Mouse (Mus musculus) c-Kit-negative CD71-positive TER-119-positive erythroid progenitor cells, embryonic 14.5 days (primary cell): ENCODE data around the gene Fam89b.

Experiments
- DNase-seq: peaks from one replicate; pipeline ENCODE4 v3.0.0-alpha.2; 2013; ENCODE audit warnings: low read depth, low spot score

Fam89b gene

GRCm38 (mm10) chr19:5729444-5729815, at the start of gene Fam89b:
Fam89b (minus strand) TSS chr19:5729653.
- peak; percentile 82 for DNase-seq

GRCm38 (mm10) chr19:5778312-5778711, 48.9 kb upstream of the Fam89b start:
- no peak for DNase-seq

GRCm38 (mm10) chr19:5777387-5778032, 48.1 kb upstream of the Fam89b start:
- no peak for DNase-seq

- peak; percentile 82 for DNase-seq
Observed at GRCm38 (mm10) chr19:5770925-5771860, 41.7 kb upstream of the Fam89b start, which contains the start of gene Scyl1. Scyl1 (minus strand) TSS chr19:5771419.

GRCm38 (mm10) chr19:5770311-5770710, 40.9 kb upstream of the Fam89b start:
- no peak for DNase-seq

- no peak for DNase-seq
Observed at GRCm38 (mm10) chr19:5767271-5767670, 37.8 kb upstream of the Fam89b start.

- DNase-seq: no peak
Observed at GRCm38 (mm10) chr19:5763163-5763562, 33.7 kb upstream of the Fam89b start.

- DNase-seq: no peak
Observed at GRCm38 (mm10) chr19:5758878-5759403, 29.5 kb upstream of the Fam89b start.

- DNase-seq: no peak
Observed at GRCm38 (mm10) chr19:5756991-5757636, 27.7 kb upstream of the Fam89b start.

- no peak for DNase-seq
Observed at GRCm38 (mm10) chr19:5756321-5756985, 27.0 kb upstream of the Fam89b start.

- DNase-seq: no peak
Observed at GRCm38 (mm10) chr19:5751742-5752141, 22.3 kb upstream of the Fam89b start.

- no peak for DNase-seq
Observed at GRCm38 (mm10) chr19:5750951-5751350, 21.5 kb upstream of the Fam89b start.

- no peak for DNase-seq
Observed at GRCm38 (mm10) chr19:5749476-5749875, 20.0 kb upstream of the Fam89b start.

GRCm38 (mm10) chr19:5746907-5747363, 17.5 kb upstream of the Fam89b start:
- DNase-seq: no peak

- DNase-seq: no peak
Observed at GRCm38 (mm10) chr19:5745756-5746710, 16.6 kb upstream of the Fam89b start.

GRCm38 (mm10) chr19:5743576-5743975, 14.1 kb upstream of the Fam89b start:
- DNase-seq: no peak

- DNase-seq: no peak
Observed at GRCm38 (mm10) chr19:5742241-5742641, 12.8 kb upstream of the Fam89b start.

GRCm38 (mm10) chr19:5741641-5742240, 12.3 kb upstream of the Fam89b start:
- DNase-seq: no peak
